Mouse (Mus musculus): Measurements from ENCODE around the gene Tbc1d25.

DNA sequence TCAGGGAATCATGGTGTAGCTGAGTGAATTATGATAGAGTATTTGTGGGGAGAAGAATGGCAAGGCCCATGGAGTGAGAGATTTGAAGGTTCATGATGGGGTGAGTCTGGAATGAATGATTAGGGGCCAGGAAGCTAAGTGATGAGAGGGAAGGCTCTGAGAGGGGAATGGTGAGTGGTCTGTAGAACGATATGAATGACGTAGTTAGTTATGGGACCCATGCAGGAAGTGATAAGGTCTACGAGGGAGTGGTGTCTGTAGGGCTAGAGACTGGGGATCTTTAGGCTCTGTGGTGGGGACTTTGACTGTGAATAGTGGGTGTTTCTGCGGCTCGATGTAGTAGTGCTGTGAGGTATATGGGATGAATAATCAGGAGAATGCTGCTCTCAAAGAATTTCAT is 3.7 kb upstream of the Tbc1d25 start:
- no peak for TF ChIP-seq CTCF (IDR thresholded peaks at IDR 0.05; ENCODE audit: borderline replicate concordance, insufficient read depth, low read length)
- TF ChIP-seq POLR2A (IDR thresholded peaks at IDR 0.05; ENCODE audit: low read depth, low read length): no peak

Measured in embryonic fibroblast, embryonic 13.5 days (primary cell).